Mouse (Mus musculus) adrenal gland, postnatal 36 days (tissue): Measurements from ENCODE around the gene Sept1. TPM values are rescaled to one million over a fixed set of nuclear protein-coding genes. Genes with fewer than 3 reads are reported as not detected.

Experiments
- DNase-seq, 2 experiments: peaks; one replicate each; pipeline ENCODE4 v3.0.0; 2021; ENCODE audit warnings: mixed read lengths in 1 of 2
- total RNA-seq, 2 experiments: library from RNA; stranded (reverse); gene quantifications; 2 replicates each; pipeline ENCODE4 v1.2.3; 2021

Gene Sept1
- total RNA-seq, 2 experiments from 2014 or later = 5.6 to 7.9 TPM

DNA sequence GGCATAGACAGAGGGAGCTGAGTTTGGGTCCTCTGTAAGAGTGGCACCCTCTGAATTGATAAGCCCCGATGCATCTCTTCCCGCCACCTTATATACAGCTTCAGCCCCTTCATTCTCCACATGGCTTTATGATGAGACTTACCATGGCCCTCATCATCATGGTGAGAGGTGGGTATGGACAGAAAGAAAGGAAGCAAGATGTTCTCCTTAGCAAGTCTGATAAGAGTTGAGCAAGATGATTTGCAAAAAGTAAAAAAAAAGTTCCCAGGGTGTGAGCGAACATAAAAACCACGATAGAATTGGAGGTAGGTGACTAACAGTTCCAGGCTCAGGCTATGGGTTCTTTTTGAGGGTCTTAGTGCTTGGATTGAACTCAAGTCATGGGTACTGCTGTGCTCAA is 14.3 kb downstream of the Sept1 start:
- DNase-seq = no peak

DNA sequence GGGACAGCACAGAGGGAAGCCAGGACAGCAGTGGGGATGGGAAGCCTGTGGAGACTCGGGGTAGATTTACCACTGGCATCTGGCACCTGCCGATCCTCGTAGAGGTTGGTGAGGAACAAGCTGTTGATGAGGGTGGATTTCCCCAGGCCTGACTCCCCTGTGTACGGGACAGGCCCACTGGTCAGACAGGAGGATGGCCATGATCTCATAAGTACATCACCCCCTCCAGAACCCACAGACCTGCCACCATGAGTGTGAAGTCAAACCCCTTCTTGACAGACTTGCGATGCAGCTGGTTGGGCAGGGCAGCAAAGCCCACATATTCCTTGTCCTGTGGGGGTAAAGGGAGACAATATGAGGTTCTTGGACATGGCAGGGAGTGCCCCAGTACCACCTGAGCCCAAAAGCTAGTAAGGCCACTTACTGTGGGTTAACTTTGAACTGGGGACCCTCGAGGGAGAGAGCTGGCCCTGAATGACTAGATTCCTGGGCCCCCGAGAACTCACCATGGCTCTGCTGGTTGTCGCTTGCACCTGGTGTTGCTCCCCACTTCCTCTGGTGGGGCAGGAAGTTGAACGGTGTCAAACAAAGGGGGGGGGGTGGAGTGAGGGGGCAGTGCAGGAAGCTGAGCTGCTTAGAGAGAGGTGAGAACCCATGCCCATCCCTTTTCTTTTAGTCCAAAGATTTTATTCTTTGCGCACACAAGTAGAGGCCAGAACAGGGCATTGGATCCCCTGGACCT is 14.9 kb downstream of the Sept1 start:
- no peak for DNase-seq

DNA sequence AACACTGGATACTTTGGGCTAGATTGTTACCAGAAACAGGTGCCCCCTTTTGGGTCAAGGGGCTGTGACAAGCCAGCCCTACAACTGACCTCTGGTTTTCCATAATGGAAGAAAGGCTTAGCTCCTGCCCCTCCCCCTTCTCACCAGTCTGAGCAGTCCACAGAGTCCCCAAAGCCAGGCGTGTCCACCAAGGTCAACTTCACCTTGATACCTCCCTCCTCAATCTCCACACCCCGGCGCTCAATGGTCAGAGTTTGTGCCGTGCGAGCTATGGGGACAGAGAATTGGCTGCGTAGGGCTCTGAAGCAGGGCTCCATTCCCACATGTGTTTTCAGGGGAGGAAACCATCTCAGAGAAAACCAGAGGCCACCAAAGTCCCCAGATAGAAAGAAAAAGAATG is 15.5 kb downstream of the Sept1 start:
- DNase-seq = no peak

DNA sequence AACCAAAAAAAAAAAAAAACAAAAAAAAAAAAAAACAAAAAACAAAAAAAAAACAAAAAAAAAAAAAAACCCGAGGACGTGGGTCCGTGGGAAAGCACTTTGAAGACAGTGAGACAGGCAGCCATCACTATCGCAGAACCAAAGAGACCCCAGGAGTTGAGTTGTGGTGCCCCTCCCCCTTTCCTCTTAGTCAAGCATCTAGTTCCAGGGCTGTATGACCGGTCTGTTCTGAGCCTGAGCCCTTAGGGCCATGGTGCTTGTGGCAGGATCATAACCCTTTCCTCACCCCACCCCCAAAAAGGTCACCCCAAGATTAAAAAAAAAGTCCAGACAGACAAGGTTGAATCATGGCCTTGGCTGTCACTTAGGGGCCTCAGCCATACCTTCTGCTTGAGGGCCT is 16.6 kb downstream of the Sept1 start:
- DNase-seq = no peak

DNA sequence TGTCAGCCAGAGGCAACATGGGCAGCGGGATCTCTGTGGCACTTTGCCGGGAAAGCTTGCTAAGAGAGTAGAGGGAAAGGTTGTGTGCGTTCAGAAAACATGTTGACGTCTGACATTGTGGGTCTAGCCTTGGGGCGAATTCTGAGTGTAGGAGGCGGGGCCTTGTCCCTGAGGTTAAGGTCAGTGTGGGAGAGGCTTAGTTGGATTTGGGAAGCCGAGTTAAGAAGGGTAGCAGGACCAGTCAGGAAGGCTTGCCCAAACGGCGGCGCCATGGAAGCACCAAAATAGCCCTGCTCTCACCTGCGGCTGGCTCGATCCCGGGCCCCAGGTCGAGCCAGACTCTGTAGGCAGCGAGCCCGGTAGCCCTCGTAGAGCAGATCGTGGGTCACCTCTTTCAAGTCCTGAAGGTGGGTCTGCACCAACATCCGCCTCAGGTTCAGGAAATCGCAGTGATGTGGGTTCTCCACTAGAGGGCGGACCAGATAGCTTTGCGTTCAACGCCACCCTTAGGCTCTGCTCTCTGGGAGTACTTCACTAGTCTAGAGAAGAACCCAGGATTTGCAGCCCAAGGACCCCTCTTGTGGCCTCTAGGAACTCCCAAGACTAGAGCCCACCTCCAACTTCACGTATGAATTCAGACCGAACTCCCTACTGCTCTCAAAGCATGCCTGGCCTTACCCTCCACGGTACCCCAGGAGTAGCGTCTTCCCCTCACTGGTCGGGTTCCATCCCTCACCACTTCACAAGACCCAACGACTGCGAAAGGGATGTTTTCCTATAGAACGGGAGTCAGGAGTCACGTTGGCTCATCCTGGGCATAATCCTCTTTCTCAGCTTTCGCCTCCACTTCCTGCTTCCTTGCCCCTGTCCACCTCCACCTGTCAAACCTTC is 17.7 kb downstream of the Sept1 start:
- peak; percentile 64 to 69 for DNase-seq

DNA sequence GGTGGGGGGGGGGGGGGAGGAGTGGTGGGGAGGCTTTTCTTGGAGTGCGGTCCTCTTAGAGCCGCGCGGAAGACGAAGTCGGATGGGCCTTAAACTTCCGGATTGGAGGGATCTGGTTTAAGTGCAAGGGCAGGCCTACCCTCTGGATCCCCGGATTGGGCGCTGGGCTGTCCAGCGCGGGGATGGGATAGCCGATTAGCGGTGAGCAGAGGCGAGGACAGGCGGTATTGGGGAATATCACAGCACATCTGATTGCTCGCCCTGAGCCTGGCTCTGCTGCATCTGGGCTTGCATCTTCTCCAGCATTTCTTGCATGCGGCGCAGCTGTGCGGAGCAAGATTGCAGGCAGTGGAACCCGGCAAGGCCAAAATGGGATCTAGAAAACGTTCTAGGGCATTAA is 18.4 kb downstream of the Sept1 start:
- no peak for DNase-seq

DNA sequence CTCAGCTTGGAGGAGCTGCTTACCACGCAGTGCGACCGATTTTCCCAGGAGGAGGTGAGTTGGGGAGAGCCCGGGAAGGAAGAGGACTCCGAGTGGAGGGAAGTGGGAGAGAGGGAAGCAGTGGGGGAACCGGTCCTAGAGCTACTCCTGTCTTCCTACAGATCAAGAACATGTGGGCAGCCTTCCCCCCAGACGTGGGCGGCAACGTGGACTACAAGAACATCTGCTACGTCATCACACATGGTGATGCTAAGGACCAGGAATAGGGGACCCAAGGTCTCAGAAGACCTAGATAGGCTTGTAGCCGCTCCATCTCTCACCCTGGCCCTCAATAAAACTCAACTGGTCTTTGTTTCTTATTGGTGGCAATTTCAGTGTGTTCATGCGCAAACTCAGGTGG is 19.0 kb downstream of the Sept1 start:
- DNase-seq = no peak

DNA sequence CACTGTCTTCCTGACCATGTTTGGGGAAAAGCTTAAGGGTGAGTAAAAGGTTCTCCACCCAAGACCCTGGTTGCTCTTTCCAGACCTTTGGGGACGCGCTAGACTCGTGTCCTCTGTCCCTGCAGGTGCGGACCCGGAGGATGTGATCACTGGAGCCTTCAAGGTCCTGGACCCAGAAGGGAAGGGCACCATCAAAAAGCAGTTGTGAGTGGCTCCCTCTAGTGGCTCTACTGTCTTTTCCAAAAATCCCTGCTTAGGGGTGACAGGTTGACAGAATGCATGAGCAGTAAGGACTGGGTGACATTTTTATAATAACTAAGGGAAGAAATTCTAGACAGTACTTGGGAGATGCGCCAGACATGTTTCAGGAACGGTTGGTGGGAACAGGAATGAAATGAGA is 19.4 kb downstream of the Sept1 start:
- peak; percentile 40 to 62 for DNase-seq

DNA sequence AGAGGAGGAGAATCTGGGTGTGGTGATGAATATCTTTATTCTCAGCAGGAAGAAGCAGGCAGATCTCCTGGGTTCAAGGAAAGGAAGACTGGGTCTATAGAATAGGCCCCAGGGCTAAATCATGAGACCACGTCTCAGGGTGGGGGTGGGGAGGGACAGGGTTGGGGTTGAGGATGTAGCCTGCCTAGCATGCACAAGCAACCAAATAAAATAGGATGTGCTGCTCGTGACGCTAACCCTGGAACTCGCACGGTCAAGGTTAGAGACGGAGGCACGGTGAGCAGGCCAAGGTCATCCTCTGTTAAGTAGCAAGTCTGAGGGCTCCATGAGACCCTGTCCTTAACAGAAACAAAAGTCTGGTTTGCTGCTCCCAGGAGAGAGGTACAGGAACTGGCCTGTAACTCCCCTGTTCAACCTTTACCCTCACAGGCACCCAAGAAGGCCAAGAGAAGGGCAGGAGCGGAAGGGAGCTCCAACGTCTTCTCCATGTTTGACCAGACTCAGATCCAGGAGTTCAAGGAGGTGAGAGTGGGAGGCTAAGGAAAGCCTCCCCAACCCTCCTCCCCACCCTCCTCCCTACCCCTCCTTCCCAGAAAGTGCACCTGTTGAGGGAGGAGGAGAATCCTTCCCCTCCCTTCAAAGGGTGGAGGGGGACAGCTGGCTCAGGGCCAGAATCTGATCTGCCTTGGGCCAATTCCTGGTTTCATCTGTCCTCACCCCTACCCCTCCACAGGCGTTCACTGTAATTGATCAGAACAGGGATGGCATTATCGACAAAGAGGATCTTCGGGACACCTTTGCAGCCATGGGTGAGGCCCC is 20.3 kb downstream of the Sept1 start:
- no peak for DNase-seq

DNA sequence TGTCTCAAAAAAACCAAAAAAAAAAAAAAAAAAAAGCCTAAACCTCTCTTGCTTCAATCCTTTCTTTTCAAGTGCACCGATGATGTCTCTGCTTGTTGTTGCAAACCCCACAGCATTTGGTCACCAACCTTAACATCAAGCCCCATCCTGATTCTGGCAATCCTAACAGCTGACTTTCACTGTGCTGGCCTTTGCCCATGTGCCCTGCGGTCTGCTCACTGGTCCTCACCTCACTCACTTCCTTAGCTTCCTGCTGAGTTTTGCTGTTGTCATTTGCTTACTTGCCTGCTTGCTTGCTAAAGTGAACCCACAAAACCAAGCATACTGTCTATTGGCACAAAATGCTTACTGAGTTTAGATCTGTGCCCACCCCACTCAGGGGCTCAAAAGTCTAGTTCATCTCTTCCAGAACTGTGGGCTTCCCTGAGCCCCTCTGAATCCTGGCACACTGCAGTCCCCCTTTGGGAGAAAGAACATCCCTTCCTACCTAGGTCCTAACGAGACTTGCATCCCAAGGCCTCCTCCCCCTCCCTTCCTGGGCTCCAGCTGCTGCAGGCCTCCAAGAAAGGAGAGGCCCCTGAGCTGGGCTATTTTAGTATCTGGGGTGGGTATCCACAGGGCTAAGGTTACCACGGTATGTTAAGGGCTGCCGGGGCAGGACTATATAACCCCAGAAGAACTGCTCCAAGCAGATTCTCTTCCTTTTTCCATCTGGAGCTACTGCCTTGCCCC is 21.8 kb downstream of the Sept1 start:
- DNase-seq = no peak

DNA sequence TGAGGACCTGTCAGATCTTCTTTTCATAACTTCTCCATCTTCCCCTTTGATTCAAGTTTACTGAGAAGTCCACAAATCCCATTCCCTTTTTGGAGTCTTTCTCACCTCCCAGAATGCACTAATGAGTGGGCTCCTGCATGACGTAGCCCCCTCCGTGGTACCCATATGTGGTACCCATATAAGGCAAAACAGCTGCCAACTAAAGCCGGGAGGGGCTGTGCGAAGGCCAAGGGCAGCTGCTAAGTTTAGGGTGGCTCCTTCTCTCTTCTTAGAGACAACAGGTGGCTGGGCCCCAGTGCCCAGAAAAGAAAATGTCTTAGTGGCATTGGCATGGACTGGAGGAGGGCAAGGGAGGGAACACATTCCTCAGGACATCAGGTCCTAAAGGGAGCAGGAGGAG is 22.7 kb downstream of the Sept1 start:
- no peak for DNase-seq

DNA sequence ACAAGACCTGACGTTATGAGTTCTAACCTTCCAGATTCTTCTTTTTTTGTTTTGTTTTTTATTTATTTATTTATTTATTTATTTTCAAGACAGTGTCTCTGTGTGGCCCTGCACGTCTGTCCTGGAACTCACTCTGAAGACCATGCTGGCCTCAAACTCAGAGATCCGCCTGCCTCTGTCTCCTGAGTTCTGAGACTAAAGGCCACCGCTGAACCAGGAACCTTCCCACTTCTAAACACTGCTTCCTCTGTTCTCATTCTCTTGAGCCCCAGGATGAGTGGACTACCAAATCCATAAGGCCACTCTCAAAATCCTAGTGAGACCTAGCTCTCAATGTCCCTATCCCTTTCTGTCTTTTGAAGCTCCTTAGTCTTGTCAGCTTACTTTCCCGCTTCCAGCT is 23.1 kb downstream of the Sept1 start:
- DNase-seq = no peak

DNA sequence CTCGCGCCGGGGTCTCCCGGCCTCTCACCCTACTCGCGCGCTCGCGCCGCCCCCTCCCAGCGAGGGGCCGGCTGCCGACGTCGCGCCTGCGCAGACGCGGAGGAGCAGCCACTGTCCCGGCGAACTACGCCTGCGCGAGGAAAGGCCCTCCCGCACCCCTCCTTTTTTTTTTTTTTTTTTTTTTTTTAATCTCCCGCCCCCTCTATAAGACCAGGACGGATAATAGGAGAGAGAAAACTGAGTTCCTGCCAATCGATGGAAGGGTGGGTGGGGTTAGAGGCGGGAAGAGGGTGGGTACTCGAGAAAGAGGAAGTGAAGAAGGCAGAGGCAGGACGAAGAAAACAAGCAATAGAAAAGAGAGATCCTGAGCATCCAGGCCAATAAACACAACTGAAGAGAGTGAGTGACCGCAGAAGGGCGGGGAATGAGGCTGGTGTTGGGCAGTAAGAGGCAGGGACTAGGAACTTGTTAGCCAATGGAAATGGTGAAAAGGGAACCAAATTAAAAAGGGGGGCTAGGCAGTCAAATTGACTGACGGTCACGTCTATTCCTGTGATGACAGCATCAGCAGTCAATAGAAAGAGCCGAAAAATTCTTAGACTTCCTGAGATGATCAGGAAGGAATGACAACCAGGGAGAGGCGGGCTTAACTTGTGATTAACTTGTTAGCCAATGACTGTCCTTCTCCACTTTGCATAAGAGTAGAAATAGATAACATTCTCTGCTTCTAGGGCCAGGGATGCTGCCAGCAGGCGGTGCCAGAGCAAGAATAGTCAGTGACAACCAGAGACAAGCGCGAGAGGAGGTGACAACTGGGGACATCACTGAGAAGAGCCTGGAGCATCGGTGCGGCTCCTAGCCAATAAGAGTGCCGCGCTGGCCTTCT is 24.1 kb downstream of the Sept1 start, which contains the start of gene Mylpf:
TSS of gene Mylpf (plus strand) at position 338 of the 886 bp plus-strand sequence.
- peak; percentile 95 to 96 for DNase-seq

DNA sequence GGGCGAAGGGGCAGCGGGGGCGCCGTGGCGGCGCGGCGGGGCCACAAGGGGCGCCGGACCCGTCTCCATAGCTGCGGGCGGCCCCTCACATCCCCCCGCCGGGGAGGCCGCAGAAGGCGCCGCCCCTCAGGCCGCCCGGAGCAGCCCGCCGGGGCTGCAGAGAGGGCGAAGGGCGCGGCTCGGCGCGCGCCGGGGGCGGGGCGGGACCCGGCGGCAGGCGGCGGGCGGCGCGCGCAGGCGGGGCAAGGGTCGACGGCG is 24.7 kb downstream of the Sept1 start, which contains the start of gene Tbc1d10b:
TSS of gene Tbc1d10b (minus strand) at position 174 of the 258 bp plus-strand sequence.
- no peak for DNase-seq

DNA sequence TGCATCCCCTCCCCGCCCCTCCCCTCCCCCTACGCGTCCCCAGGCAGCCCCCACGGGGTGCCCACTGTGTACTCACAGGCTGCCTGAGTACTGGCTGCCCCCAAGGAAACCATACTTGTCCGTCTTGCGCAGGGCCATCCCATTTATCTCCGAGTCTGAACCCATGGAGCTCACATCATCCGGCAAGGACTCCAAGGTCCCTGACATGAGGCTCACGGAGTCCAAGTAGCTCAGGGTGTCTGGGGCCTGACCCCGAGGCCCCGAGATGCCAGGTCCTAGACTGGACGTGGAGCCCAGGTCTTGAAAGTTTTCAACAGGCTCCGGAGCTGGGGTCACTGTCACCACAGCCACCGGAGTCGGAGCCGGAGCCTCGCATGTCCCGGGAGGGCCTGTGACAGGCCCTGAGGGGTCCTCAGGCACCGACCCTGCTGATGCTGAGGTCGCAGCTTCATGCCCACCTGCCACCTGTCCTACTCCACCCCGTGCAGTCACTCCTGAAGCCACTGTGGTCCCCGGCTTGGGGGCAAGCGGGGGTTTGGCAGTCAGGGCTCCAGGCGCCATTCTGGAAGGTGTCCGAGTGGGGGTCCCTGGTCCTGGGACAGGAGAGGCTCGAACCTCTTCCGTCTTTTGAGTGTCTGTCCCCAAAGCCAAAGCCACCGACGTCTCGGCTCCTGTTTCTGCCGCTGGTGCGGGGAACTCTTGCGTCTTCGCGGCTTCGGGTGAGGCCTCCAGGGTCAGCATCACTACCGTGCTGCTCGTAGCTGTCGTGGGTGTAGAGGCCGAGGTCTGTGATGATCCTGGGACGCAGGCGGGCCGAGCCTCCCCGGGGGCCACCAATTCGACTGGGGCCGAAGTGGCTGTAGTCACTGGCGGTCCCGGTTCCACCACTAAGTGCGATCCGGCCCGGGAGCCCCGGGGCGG is 25.3 kb downstream of the Sept1 start:
- peak in 1 of 2 experiments; percentile 27 for DNase-seq

DNA sequence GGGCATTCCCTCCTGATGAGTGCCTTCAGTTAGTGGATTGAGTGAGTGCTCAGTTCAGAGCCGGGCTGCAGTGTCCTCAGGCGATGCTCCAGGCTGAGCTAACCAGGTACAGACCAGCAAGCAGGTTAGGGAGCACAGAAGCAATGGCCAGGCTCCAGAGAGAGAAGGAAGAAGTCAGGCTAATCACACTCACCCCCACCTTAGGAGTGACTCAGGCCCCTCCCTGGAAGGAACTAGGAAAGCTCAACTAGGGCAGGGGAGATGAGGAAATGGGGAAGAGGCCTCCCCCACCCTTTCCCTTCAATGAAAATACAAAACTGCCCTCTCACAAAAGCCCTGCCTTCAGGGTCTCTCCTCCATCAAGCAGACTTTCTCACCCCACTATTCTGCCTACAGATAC is 26.3 kb downstream of the Sept1 start:
- no peak for DNase-seq

DNA sequence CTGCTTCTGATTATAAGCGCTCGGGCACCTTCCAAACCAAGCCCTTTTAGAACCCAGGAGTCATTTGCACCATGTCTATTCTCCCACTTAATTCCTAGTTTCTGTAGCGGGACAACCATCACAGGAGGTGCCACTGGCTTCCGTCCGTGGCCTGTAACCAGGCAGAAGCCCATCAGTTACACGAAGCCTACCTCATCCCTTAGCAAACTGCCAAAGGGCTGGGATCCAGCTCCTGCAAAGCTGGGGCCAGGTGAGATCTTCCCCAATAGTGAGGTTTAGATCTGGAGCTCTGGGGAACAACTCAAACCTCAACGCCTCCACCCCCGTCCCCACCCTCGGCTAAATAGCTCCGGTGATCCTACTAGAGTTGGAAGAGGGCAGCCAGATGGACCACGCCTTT is 36.4 kb downstream of the Sept1 start:
- no peak for DNase-seq

DNA sequence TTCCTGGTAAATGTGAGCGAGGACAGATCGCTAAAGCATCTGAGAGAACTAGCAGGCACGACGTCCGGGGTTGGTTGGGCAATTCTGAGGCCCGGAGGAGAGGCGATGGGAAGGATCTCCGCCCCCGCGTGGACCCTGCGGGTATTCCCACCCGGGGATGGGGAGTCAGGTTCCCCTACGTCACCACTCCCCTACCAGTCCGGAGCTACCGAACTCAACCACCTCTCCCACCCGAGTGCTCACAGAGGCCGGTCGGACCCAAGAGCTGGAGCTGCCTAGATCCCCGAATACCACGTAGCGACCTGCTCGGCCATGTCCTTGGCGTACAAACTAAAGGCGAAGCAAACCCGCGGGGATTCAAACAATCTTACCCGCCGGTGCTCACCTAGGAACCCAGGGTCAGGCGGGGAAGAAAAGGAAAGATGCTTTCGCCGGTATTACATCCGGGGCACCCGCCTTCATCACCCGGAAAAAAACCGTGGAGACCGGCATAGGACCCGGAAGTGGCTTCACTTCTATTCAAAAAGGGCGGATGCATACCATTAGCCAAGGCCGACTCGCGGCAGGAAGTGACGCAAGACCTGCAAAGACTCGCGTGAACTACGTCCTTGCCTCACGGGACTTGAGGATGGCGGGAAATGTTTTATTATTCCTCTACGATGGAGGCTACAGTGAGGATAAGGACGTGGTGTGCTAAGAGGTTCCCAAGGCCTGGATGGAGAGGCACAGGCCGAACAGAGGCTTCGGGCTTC is 37.2 kb downstream of the Sept1 start, which contains the start of gene Cd2bp2:
TSS of gene Cd2bp2 (minus strand) at position 507 of the 752 bp plus-strand sequence.
- peak; percentile 95 to 96 for DNase-seq

DNA sequence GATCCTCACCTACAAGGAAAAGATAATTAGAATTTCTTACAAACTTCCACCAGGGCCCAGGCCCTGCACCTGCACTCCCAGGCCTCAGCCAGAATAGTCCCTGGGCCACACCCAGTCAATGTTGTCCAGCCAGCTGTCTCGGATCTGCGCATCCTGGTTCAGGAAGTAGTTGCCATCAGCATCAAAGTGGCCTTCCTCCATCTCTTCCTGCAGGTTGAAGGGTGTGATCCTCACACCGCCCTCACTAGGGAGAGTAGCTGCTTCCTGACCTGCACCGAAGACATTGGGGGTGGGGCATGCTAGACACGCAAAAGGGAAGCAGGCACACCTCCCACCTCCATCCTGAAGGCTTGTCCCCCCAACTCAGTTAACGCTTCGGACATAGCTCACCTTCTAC is 38.3 kb downstream of the Sept1 start:
- no peak for DNase-seq
